Mouse (Mus musculus): ENCODE measurements around the gene Pcdh17. TPM values are rescaled to one million over a fixed set of nuclear protein-coding genes. Genes with fewer than 3 reads are reported as not detected.

Gene Pcdh17
- total RNA-seq (2014; rRNA removed; ENCODE audit: low replicate concordance) (3.7 and 5.6 TPM in 2 replicates), polyA plus RNA-seq (2015; fragmentation: Nextera tagmentation; extraction: Ambion mirVana) (3.7 and 3.9 TPM in 2 replicates)

- peak within 1 kb of the TSS; percentile 79 for H3K4me2 ChIP-seq (ENCODE audit: low read depth, low read length)
- no peaks in the 10 kb centered on the region for H3K9me3 ChIP-seq (replicated peaks; ENCODE audit: control insufficient read depth, low read length)
- H3K27me3 ChIP-seq (ENCODE audit: control insufficient read depth, insufficient read depth, low read length), result peaks cover 34% of the 10 kb centered on the region
- no peaks in the 10 kb centered on the region for H3K36me3 ChIP-seq (replicated peaks; ENCODE audit: control insufficient read depth, insufficient read depth, low read length)
- peak within 1 kb of the TSS; percentile 31 for H3K27ac ChIP-seq (ENCODE audit: low read depth)
- ATAC-seq (ENCODE audit: insufficient read depth, low read depth) (peak; percentile 95), DNase-seq (ENCODE audit: low spot score) (peak; percentile 94)
- peaks cover 15% of the 10 kb centered on the region; the same call in 1 of the 2 replicates for H3K4me1 ChIP-seq (ENCODE audit: control insufficient read depth, insufficient read depth)
- TF ChIP-seq EP300 (IDR thresholded peaks at IDR 0.05; ENCODE audit: low read depth) (no peak), CTCF (IDR thresholded peaks at IDR 0.05; ENCODE audit: low read depth) (no peak)
- H3K9ac ChIP-seq (replicated peaks; ENCODE audit: low read depth, low read length), result peak within 1 kb of the TSS; percentile 51
- under 1% methylated on average over 31 of the region's 31 CpGs for WGBS
- H3K4me3 ChIP-seq (ENCODE audit: low read depth, low read length), result peak within 1 kb of the TSS; percentile 58
Observed at GRCm38 (mm10) chr14:84443288-84443686, at the start of gene Pcdh17. TSS of gene Pcdh17 (plus strand) at chr14:84443563.

- TF ChIP-seq CTCF (IDR thresholded peaks at IDR 0.05; ENCODE audit: low read depth) (no peak), EP300 (IDR thresholded peaks at IDR 0.05; ENCODE audit: low read depth) (no peak)
- no peaks in the 10 kb centered on the region for H3K9me3 ChIP-seq (replicated peaks; ENCODE audit: control insufficient read depth, low read length)
- 55% methylated on average over 1 of the region's 1 CpGs for WGBS
- no peaks in the 10 kb centered on the region for H3K4me1 ChIP-seq (ENCODE audit: control insufficient read depth, insufficient read depth)
- H3K4me3 ChIP-seq (ENCODE audit: low read depth, low read length), result no peak overlapping the region
- no peak for ATAC-seq (ENCODE audit: insufficient read depth, low read depth)
- H3K27ac ChIP-seq (ENCODE audit: low read depth), result no peak overlapping the region
- H3K4me2 ChIP-seq (ENCODE audit: low read depth, low read length), result no peak overlapping the region
- no peaks in the 10 kb centered on the region for H3K36me3 ChIP-seq (replicated peaks; ENCODE audit: control insufficient read depth, insufficient read depth, low read length)
- H3K9ac ChIP-seq (replicated peaks; ENCODE audit: low read depth, low read length), result no peak overlapping the region
- DNase-seq (ENCODE audit: low spot score), result no peak
- no peaks in the 10 kb centered on the region for H3K27me3 ChIP-seq (ENCODE audit: control insufficient read depth, insufficient read depth, low read length)
Observed at GRCm38 (mm10) chr14:84397137-84397536, 46.2 kb upstream of the Pcdh17 start.

- H3K27ac ChIP-seq (ENCODE audit: low read depth), result no peak overlapping the region
- no peak for ATAC-seq (ENCODE audit: insufficient read depth, low read depth)
- H3K4me2 ChIP-seq (ENCODE audit: low read depth, low read length), result no peak overlapping the region
- no peaks in the 10 kb centered on the region for H3K36me3 ChIP-seq (replicated peaks; ENCODE audit: control insufficient read depth, insufficient read depth, low read length)
- no peaks in the 10 kb centered on the region for H3K9me3 ChIP-seq (replicated peaks; ENCODE audit: control insufficient read depth, low read length)
- no peak for TF ChIP-seq CTCF (IDR thresholded peaks at IDR 0.05; ENCODE audit: low read depth)
- TF ChIP-seq EP300 (IDR thresholded peaks at IDR 0.05; ENCODE audit: low read depth), result no peak
- no peak for DNase-seq (ENCODE audit: low spot score)
- no peaks in the 10 kb centered on the region for H3K27me3 ChIP-seq (ENCODE audit: control insufficient read depth, insufficient read depth, low read length)
- H3K9ac ChIP-seq (replicated peaks; ENCODE audit: low read depth, low read length), result no peak overlapping the region
- 69% methylated on average over 2 of the region's 2 CpGs for WGBS
- no peak overlapping the region for H3K4me3 ChIP-seq (ENCODE audit: low read depth, low read length)
- H3K4me1 ChIP-seq (ENCODE audit: control insufficient read depth, insufficient read depth), result no peaks in the 10 kb centered on the region
Observed at GRCm38 (mm10) chr14:84424736-84425135, 18.6 kb upstream of the Pcdh17 start.

GRCm38 (mm10) chr14:84426616-84427015, 16.7 kb upstream of the Pcdh17 start:
- Histone ChIP-seq H3K4me1 (ENCODE audit: control insufficient read depth, insufficient read depth) (no peaks in the 10 kb centered on the region), H3K4me3 (ENCODE audit: low read depth, low read length) (no peak overlapping the region), H3K4me2 (ENCODE audit: low read depth, low read length) (no peak overlapping the region), H3K9ac (replicated peaks; ENCODE audit: low read depth, low read length) (no peak overlapping the region), H3K27me3 (ENCODE audit: control insufficient read depth, insufficient read depth, low read length) (no peaks in the 10 kb centered on the region), H3K36me3 (replicated peaks; ENCODE audit: control insufficient read depth, insufficient read depth, low read length) (no peaks in the 10 kb centered on the region), H3K27ac (ENCODE audit: low read depth) (no peak overlapping the region), H3K9me3 (replicated peaks; ENCODE audit: control insufficient read depth, low read length) (no peaks in the 10 kb centered on the region)
- TF ChIP-seq CTCF (IDR thresholded peaks at IDR 0.05; ENCODE audit: low read depth) (no peak), EP300 (IDR thresholded peaks at IDR 0.05; ENCODE audit: low read depth) (no peak)
- DNase-seq (ENCODE audit: low spot score) (no peak), ATAC-seq (ENCODE audit: insufficient read depth, low read depth) (no peak)

GRCm38 (mm10) chr14:84438066-84438770, 5.1 kb upstream of the Pcdh17 start:
- TF ChIP-seq CTCF (IDR thresholded peaks at IDR 0.05; ENCODE audit: low read depth) (peak; percentile 57), EP300 (IDR thresholded peaks at IDR 0.05; ENCODE audit: low read depth) (no peak)
- ATAC-seq (ENCODE audit: insufficient read depth, low read depth) (no peak), DNase-seq (ENCODE audit: low spot score) (peak; percentile 38)
- Histone ChIP-seq H3K27me3 (ENCODE audit: control insufficient read depth, insufficient read depth, low read length) (no peaks in the 10 kb centered on the region), H3K27ac (ENCODE audit: low read depth) (no peak overlapping the region), H3K9me3 (replicated peaks; ENCODE audit: control insufficient read depth, low read length) (no peaks in the 10 kb centered on the region), H3K4me3 (ENCODE audit: low read depth, low read length) (no peak overlapping the region), H3K36me3 (replicated peaks; ENCODE audit: control insufficient read depth, insufficient read depth, low read length) (no peaks in the 10 kb centered on the region), H3K4me1 (ENCODE audit: control insufficient read depth, insufficient read depth) (no peaks in the 10 kb centered on the region), H3K4me2 (ENCODE audit: low read depth, low read length) (no peak overlapping the region), H3K9ac (replicated peaks; ENCODE audit: low read depth, low read length) (no peak overlapping the region)
- 27% methylated on average over 11 of the region's 11 CpGs for WGBS

All from heart, postnatal 0 days (tissue).